Mouse (Mus musculus) thymus, postnatal 25 days (tissue): Measurements from ENCODE around the gene Nod2.
"Not testable (repeated sequence)": the region's sequence is repeated elsewhere in the genome, so short reads cannot be mapped to it uniquely, and the experiment has no call there.

Experiments used
- DNase-seq: peaks from one replicate; pipeline ENCODE4 v3.0.0; 2022

Nod2 gene

DNA sequence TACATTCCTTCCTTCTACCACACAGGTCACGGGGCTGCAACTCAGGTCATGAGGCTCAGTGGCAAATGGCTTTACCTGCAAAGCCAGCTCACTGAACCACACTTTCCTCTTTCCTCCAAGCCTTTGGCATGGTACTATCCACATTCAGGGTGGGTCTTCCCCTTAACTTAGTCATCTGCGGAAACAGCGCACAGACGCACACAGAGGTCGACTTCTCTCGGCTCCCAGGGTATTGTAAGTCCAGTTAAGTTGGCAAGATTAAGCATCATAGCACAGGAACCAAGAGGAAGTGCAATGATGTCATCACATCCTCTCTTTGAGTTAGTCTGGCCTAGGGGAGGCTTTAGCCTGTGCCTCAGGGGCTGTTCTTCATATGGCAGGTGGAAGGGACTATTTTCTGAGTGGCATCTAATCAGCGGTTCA lies 13.8 kb upstream of the Nod2 start:
- no peak for DNase-seq

- DNase-seq, result peak; percentile 62
Observed at GRCm38 (mm10) chr8:88635474-88636397, 11.4 kb upstream of the Nod2 start, which contains the start of gene Snx20. Gene Snx20 (minus strand): TSS chr8:88636128.

DNA sequence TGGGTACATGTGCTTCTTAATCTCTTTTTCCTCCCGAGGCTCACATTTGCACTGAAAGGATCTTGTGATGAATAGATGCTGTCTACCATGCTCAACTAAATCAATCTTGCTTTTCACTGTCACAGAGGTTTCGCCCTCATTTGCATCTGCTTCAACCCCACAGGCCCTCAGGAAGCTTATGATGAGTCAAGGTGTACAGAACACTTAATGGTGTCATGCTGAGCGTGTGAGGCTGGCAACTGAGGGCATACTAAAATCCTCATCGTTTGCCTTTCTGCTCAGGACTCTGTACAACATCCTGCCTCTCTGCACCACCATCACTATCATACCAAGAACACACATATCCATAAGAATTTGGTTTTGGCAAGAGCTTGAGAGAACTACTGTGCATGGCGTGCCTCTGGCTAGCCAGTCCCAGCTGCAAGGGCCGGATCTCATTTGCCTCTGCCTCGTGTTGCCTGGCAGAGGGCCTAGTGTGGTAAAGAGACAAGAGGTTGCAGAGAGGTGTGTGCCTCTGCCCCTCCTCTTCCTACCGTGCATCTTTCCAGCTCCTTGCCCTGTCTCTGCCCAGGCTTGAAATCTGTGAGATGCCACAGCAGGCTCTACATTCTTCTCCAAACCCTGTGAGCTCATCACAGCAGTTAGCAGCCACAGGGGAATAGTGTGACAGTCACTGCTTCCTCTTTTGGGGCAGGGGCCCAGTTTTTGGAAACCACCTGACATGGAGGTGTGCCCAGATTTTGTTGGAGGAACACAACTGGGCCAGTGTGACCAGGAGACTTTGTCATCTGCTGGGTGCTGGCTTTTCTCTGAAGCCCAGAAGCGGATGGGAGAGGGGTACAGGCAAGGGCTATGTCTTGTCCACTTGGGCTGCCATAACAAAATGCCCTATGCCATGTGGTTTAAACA lies 9.8 kb upstream of the Nod2 start:
- DNase-seq, result no peak

- no peak for DNase-seq
Observed at GRCm38 (mm10) chr8:88638908-88639307, 8.2 kb upstream of the Nod2 start.

- DNase-seq, result no peak
Observed at GRCm38 (mm10) chr8:88642734-88643564, 4.2 kb upstream of the Nod2 start.

- no peak for DNase-seq
Observed at GRCm38 (mm10) chr8:88648322-88648721, 1.2 kb downstream of the Nod2 start.

DNA sequence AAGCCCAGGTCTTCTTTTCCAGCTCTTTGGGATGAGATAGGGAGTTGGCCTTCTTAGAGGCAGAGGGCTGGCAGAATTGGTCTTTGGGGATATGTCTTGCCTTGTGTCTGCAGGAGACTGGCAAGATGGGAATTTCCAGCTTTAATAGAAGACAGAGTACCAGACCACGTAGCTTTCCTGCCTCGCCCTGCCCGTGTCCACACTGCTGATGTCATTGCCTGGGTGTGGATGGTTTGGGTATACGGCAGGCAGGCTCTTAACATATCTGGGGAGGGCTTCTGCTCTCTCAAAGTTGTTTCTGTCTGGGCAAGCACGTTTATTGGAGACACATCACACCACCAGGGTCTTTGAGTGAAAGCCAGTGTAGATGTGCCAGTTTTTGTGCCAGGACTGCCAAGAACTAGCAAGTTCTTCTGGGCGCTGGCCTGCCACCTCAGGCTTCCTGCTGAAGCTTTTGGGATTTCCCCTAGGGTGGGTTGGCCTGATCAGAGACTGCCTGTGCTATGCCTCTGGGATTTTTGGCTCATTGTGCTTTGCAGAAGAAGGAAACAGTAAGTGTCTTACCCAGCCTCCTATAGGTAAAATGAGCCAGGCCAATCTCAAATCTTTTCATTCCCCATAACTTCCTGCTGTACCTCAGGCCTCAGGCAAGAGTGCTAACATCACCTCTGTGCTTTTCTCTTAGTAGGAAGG lies 3.0 kb downstream of the Nod2 start:
- no peak for DNase-seq

DNA sequence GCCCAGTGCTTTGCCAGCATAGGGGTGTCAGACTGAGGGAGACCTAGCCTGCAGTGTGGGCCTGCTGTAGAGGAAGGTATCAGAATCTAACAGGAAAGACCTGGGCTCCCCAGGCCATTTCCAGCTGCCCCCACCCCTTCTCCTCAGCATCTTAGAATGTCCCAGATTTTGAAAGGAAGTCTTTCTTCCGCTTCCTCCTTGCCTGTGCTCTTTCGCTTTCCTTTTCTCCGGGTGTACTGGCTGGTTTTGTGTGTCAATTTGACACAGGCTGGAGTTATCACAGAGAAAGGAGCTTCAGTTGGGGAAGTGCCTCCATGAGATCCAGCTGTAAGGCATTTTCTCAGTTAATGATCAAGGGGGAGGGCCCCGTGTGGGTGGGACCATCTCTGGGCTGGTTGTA lies 4.0 kb downstream of the Nod2 start:
- DNase-seq, result not testable (repeated sequence)

GRCm38 (mm10) chr8:88655334-88655733 lies 8.2 kb downstream of the Nod2 start:
- no peak for DNase-seq

DNA sequence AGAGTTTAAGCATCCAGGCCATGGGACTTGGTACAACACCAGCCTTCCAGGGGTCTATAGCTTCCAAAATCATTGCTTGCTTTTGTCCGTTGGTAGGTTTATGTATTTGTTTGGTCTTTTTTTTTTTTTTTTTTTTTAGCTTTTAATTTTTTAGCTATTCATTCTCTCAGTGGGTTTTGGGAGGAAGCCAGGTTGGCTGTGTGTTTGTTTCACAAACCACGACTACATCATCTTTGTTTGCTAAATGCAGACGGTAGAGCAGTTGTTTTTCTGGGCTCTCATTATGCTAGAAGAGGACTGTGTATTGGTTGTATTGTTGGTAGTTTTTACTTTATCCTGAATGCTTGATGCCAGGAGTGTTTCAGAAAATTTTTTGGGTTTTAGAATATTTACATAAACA lies 12.8 kb downstream of the Nod2 start:
- no peak for DNase-seq

DNA sequence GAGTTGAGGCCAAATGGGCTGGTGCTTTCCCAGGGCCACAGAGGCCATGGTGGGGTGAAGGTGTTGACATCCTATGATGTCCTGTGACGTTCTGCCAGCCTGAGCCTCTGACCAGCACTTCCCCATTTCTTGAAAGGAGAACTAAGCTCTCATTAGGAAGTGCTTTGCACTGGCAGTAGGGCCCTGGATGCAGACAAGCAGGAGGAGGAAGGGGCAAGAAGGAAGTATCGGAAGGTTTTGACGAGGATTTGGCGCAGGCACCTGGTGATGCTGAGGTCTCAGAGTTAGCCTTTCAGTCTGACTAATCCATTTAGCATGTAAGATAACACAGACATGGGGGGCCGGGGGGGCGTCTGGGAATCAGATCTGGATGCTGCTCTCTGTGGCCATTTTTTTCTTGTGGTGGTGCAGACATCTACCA lies 15.3 kb downstream of the Nod2 start:
- no peak for DNase-seq

DNA sequence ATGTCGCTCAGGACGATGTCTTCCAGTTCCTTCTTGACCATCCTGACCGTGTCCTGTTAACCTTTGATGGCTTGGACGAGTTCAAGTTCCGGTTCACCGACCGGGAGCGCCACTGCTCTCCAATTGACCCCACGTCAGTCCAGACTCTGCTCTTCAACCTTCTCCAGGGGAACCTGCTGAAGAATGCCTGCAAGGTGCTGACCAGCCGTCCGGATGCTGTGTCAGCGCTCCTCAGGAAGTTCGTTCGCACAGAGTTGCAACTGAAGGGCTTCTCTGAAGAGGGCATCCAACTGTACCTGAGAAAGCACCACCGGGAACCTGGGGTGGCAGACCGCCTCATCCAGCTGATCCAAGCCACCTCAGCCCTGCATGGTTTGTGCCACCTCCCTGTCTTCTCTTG lies 17.0 kb downstream of the Nod2 start:
- no peak for DNase-seq

GRCm38 (mm10) chr8:88664947-88665346 lies 17.8 kb downstream of the Nod2 start:
- no peak for DNase-seq

DNA sequence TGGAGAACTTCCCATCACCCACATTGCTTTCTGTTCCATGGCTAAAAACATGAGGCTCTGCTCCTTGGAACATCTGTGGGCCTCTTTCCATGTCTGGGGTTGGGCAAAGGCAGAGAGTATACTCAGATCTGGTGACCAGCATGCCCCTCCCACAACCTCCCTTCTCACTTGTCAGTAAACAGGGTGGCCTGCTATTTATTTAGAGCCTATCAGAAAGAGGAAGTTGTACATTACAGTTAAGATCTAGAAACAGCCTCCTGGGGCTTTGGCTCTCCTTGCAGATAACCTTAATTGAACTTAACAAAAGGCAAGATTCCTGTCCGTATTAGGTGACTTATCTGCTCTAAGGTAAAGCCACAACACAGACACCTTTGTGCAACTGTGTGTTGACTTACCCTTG lies 19.3 kb downstream of the Nod2 start:
- no peak for DNase-seq

DNA sequence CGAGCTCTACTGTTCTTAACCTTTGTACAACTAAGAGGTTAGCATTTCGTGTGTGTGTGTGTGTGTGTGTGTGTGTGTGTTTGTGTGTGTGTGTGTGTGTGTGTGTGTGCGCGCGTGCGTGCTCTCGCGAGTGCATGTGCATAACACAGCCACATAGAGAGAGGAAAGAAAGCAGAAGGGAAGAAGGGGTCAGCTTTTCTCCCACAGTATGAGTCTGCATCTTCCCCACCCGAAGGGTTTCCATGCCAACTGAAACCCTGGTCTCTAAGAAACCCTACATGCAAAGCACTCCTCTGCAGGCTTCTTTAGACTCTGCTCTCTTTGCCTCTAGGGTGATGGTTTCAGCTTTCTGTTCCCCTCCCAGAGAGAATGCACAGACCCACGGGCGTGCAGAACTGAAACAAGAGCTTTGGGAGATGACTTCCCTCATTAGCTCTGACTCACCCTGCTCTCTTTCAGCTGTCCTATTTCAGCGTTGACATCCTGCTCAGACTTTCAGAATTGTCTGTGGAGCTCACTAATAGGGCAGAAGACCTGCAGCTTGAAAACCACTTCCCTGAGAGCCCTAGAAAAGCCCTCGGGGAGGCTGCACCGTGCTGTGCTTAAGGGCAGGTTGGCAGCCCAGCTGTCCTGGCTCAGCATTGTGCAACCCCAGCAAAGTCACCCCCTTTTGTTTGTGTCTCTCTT lies 21.4 kb downstream of the Nod2 start:
- peak; percentile 57 for DNase-seq

- DNase-seq, result peak; percentile 50
Observed at GRCm38 (mm10) chr8:88670782-88671181, 23.7 kb downstream of the Nod2 start.

GRCm38 (mm10) chr8:88671575-88671974 lies 24.5 kb downstream of the Nod2 start:
- no peak for DNase-seq

- DNase-seq, result no peak
Observed at GRCm38 (mm10) chr8:88673859-88674258, 26.7 kb downstream of the Nod2 start.

- DNase-seq, result no peak
Observed at GRCm38 (mm10) chr8:88675372-88676165, 28.5 kb downstream of the Nod2 start.

DNA sequence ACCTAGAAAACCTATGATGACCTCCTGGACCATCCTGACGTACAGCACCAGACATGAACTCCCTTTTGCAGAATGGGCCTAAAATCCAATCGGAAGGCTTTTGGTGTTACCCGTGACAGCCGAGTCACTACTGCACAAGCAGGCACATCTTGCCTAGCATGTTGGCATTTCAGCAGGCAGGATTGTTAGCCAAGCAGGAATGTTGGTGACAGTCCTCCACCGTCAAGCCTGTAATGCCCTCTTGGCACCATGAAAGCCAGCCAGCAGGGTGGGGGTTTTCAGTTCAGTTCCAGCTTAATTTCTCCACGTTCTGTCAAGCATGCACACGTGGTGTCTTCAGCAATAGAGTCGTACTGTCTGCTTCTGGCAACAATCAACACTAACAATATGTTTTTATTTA lies 30.0 kb downstream of the Nod2 start:
- no peak for DNase-seq

GRCm38 (mm10) chr8:88680566-88680965 lies 33.5 kb downstream of the Nod2 start:
- no peak for DNase-seq
